Mouse (Mus musculus) stomach, postnatal 0 days (tissue): ENCODE data around the gene Prpf3.

Experiments
- CTCF ChIP-seq: IDR thresholded peaks from 2 replicates; pipeline ENCODE4 v1.5.1; 2016; ENCODE audit warnings: antibody characterized with exemption, low read depth, mild to moderate bottlenecking, moderate library complexity
- EP300 ChIP-seq: optimal IDR thresholded peaks from 2 replicates; pipeline ENCODE3; 2016; ENCODE audit warnings: antibody characterized with exemption

DNA sequence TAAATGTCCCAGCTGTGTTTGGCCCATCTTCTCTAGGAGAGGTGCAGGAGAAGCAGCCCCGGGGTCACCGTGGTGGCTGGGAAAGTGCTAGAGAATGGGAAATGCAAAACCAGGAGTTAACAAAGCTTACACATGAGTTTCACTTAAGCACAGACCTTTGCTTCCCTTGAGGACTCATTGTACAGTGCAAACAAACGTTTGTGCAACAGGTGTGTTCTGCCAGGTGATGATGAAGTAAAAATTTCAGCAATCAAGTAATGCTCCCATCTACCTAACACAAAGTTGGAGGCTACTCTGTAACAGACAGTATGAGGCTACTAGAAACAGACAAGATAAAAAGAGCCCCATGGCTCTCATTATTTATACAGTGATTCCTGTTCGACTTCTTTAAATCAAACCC, 23.4 kb upstream of the Prpf3 start:
- TF ChIP-seq EP300: no peak
- TF ChIP-seq CTCF: no peak
